Mouse (Mus musculus) MEL (cell line): ENCODE measurements around the gene Traf1. TPM values are rescaled to one million over a fixed set of nuclear protein-coding genes. Genes with fewer than 3 reads are reported as not detected.

ENCODE experiments used
- DNase-seq: peaks from one replicate; pipeline ENCODE4 v3.0.0; 2011; ENCODE audit warnings: low read depth, low spot score
- H3K27ac ChIP-seq: 2 replicates; pipeline ENCODE4 v1.5.1; 2012; ENCODE audit warnings: low read depth, mild to moderate bottlenecking, control low read depth, low read length, moderate library complexity; ENCODE audit not compliant: control insufficient read depth
- H3K27me3 ChIP-seq, 2 experiments: fragments of 150-350 bp in 1 of 2; sonication (generic) in 1 of 2; 2 replicates each; pipeline ENCODE4 v1.6.1; 2012; ENCODE audit warnings: low read length in 2 of 2, mild to moderate bottlenecking in 2 of 2, improper control_type of control experiment in 1 of 2, moderate library complexity in 1 of 2; ENCODE audit not compliant: insufficient read depth in 2 of 2, control insufficient read depth in 1 of 2
- H3K36me3 ChIP-seq, 2 experiments: 2 replicates each; pipeline ENCODE4 v1.6.1; 2012 to 2014; ENCODE audit warnings: low read length in 2 of 2, improper control_type of control experiment in 1 of 2, inconsistent platforms in 1 of 2, mild to moderate bottlenecking in 1 of 2; ENCODE audit not compliant: insufficient read depth in 2 of 2, control insufficient read depth in 1 of 2
- H3K4me1 ChIP-seq, 2 experiments: fragments of 150-350 bp in 1 of 2; sonication (generic) in 1 of 2; 2 replicates each; pipeline ENCODE4 v1.6.1; 2012; ENCODE audit warnings: low read length in 2 of 2, improper control_type of control experiment in 1 of 2, mild to moderate bottlenecking in 1 of 2; ENCODE audit not compliant: insufficient read depth in 2 of 2, control insufficient read depth in 1 of 2
- H3K4me3 ChIP-seq, 2 experiments: fragments of 150-350 bp in 1 of 2; sonication (generic) in 1 of 2; 2 replicates each; pipeline ENCODE4 v1.5.1; 2012; ENCODE audit warnings: low read depth in 2 of 2, low read length in 2 of 2, mild to moderate bottlenecking in 2 of 2, moderate library complexity in 2 of 2, control low read depth in 1 of 2, improper control_type of control experiment in 1 of 2; ENCODE audit not compliant: control insufficient read depth in 1 of 2, insufficient read depth in 1 of 2
- H3K79me2 ChIP-seq: 2 replicates; pipeline ENCODE4 v1.6.1; 2012; ENCODE audit warnings: mild to moderate bottlenecking, low read length, moderate library complexity; ENCODE audit not compliant: control insufficient read depth, poor library complexity, insufficient read depth
- H3K9ac ChIP-seq: 2 replicates; pipeline ENCODE4 v1.6.1; 2012; ENCODE audit warnings: low read depth, mild to moderate bottlenecking, control low read depth, low read length, moderate library complexity; ENCODE audit not compliant: control insufficient read depth, poor library complexity, severe bottlenecking
- H3K9me3 ChIP-seq: fragments of 150-350 bp; sonication (generic); replicated peaks from 2 replicates; pipeline ENCODE4 v1.6.1; 2012; ENCODE audit warnings: mild to moderate bottlenecking, low read length, improper control_type of control experiment, moderate library complexity; ENCODE audit not compliant: insufficient read depth
- E2F4 ChIP-seq: IDR thresholded peaks from 2 replicates; pipeline ENCODE4 v1.6.1; 2011; ENCODE audit warnings: low read depth, low read length, improper control_type of control experiment, borderline replicate concordance
- EP300 ChIP-seq, 2 experiments: IDR thresholded peaks; 2 replicates each; pipeline ENCODE4 v1.6.1; 2011; ENCODE audit warnings: improper control_type of control experiment in 2 of 2, low read length in 2 of 2, low read depth in 1 of 2, mild to moderate bottlenecking in 1 of 2
- ETS1 ChIP-seq: IDR thresholded peaks from 2 replicates; pipeline ENCODE4 v1.6.1; 2012; ENCODE audit warnings: low read depth, mild to moderate bottlenecking, inconsistent platforms, low read length, improper control_type of control experiment, moderate library complexity
- GABPA ChIP-seq: IDR thresholded peaks from 2 replicates; pipeline ENCODE4 v1.6.1; 2012; ENCODE audit warnings: low read depth, mild to moderate bottlenecking, inconsistent platforms, low read length, improper control_type of control experiment, moderate library complexity
- GATA1 ChIP-seq: IDR thresholded peaks from 2 replicates; pipeline ENCODE4 v1.6.1; 2011; ENCODE audit warnings: low read depth, low read length, improper control_type of control experiment
- JUND ChIP-seq: IDR thresholded peaks from 2 replicates; pipeline ENCODE4 v1.6.1; 2011; ENCODE audit warnings: low read depth, mild to moderate bottlenecking, improper control_type of control experiment, low read length
- MAX ChIP-seq: IDR thresholded peaks from 2 replicates; pipeline ENCODE4 v1.6.1; 2011; ENCODE audit warnings: low read length, improper control_type of control experiment
- MAZ ChIP-seq: IDR thresholded peaks from 2 replicates; pipeline ENCODE4 v1.6.1; 2012; ENCODE audit warnings: low read depth, mild to moderate bottlenecking, inconsistent platforms, low read length, improper control_type of control experiment
- MXI1 ChIP-seq: IDR thresholded peaks from 2 replicates; pipeline ENCODE4 v1.6.1; 2011; ENCODE audit warnings: mild to moderate bottlenecking, low read depth, low read length, improper control_type of control experiment
- NELFE ChIP-seq: IDR thresholded peaks from 2 replicates; pipeline ENCODE4 v1.6.1; 2011; ENCODE audit warnings: low read depth, low read length, improper control_type of control experiment
- NRF1 ChIP-seq: IDR thresholded peaks from 2 replicates; pipeline ENCODE4 v1.6.1; 2014; ENCODE audit warnings: low read depth, mild to moderate bottlenecking, inconsistent platforms, low read length, improper control_type of control experiment, moderate library complexity; ENCODE audit not compliant: poor library complexity, insufficient read depth, severe bottlenecking
- RAD21 ChIP-seq: IDR thresholded peaks from 2 replicates; pipeline ENCODE4 v1.6.1; 2011; ENCODE audit warnings: mild to moderate bottlenecking, low read depth, low read length, improper control_type of control experiment
- SIN3A ChIP-seq: IDR thresholded peaks from 2 replicates; pipeline ENCODE4 v1.6.1; 2012; ENCODE audit warnings: low read length, improper control_type of control experiment, inconsistent platforms
- TBP ChIP-seq: IDR thresholded peaks from 2 replicates; pipeline ENCODE4 v1.8.0; 2011; ENCODE audit warnings: low read depth, low read length, improper control_type of control experiment
- UBTF ChIP-seq: IDR thresholded peaks from 2 replicates; pipeline ENCODE4 v1.6.1; 2012; ENCODE audit warnings: low read depth, mild to moderate bottlenecking, inconsistent platforms, low read length, improper control_type of control experiment, moderate library complexity, borderline replicate concordance; ENCODE audit not compliant: insufficient read depth
- ZC3H11A ChIP-seq: IDR thresholded peaks from 2 replicates; pipeline ENCODE4 v1.6.1; 2012; ENCODE audit warnings: low read depth, mild to moderate bottlenecking, inconsistent platforms, low read length, improper control_type of control experiment
- ZMIZ1 ChIP-seq: IDR thresholded peaks from 2 replicates; pipeline ENCODE4 v1.6.1; 2012; ENCODE audit warnings: low read depth, mild to moderate bottlenecking, inconsistent platforms, low read length, improper control_type of control experiment, moderate library complexity
- ZNF384 ChIP-seq: IDR thresholded peaks from 2 replicates; pipeline ENCODE4 v1.6.1; 2012; ENCODE audit warnings: low read depth, mild to moderate bottlenecking, inconsistent platforms, low read length, improper control_type of control experiment
- polyA plus RNA-seq, 2 experiments: library from polyadenylated mRNA; stranded (reverse) in 1 of 2; unstranded in 1 of 2; fragments of >175 nt in 1 of 2; fragments of >200 nt in 1 of 2; gene quantifications; 2 replicates each; pipeline versions ENCODE4 v1.2.1 to v1.2.4; 2012; ENCODE audit warnings: low replicate concordance in 2 of 2, low read depth in 1 of 2; ENCODE audit not compliant: insufficient read length in 2 of 2, insufficient read depth in 1 of 2, missing spikeins in 1 of 2
- total RNA-seq: library from RNA; depleted of rRNA; stranded (reverse); fragments of 300-350 nt; gene quantifications from 2 replicates; pipeline ENCODE4 v1.2.3, GENCODE M21; 2012

Gene Traf1
- total and polyA plus RNA-seq, 3 experiments: 0.03 to 0.04 TPM; not detected in 1

DNA sequence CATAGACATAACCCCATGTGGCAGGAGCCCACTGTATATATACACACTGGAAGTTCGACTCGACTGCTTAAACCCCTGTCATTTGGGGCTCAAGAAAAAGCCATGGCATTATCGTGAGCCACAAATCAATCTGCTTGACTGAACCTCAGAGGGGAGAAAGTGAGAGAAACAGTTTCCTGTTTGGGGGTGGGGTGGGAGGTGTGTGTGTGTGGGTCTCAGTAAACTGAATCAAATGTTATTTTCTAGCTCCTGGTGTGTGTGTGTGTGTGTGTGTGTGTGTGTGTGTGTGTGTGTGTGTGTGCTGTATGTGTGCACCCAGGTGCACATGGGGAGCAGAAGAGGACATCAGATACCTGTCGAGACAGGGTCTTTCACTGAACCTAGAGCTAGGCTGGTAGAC lies 8.6 kb downstream of the Traf1 start:
- Histone ChIP-seq H3K36me3 (no peaks in the 10 kb centered on the region), H3K27me3 (no peaks in the 10 kb centered on the region; a peak in 1 of 4 replicates), H3K27ac (no peak overlapping the region), H3K79me2 (no peaks in the 10 kb centered on the region), H3K4me1 (peaks cover 0 to 10% of the 10 kb centered on the region in 2 experiments; a peak in 1 of 4 replicates), H3K9ac (no peak overlapping the region), H3K9me3 (no peaks in the 10 kb centered on the region), H3K4me3 (no peak overlapping the region)
- DNase-seq: peak; percentile 21
- TF ChIP-seq ZC3H11A: no peak
- no peak for TF ChIP-seq ETS1
- TF ChIP-seq RAD21: no peak
- TF ChIP-seq ZNF384: no peak
- TF ChIP-seq TBP: no peak
- TF ChIP-seq NRF1: no peak
- TF ChIP-seq EP300 (IDR thresholded peaks at IDR 0.05; ENCODE audit: low read depth in 1 of 2, low read length in 2 of 2): no peak
- TF ChIP-seq GABPA: no peak
- no peak for TF ChIP-seq JUND
- no peak for TF ChIP-seq UBTF
- TF ChIP-seq SIN3A: no peak
- TF ChIP-seq ZMIZ1: no peak

DNA sequence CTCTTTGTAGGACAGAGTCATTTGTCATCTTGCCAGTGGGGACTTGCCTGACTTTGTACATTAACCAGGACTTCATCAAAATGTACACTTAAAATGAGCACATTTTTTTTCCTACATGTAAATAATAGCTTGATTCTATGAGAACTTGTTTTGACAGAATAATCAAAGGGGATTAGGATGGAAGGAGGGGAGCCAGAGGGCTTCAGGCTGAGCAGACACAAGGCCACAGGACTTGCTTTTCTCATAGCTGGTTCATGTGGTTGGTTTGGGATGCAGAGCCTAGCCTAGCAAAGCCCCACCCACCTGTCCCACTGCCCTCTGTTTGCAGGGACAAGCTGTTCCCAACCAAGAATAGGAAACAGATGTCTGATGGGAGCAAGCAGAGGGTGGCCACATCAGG lies 10.1 kb downstream of the Traf1 start:
- Histone ChIP-seq H3K4me3 (no peak overlapping the region), H3K4me1 (peaks cover 0 to 8% of the 10 kb centered on the region in 2 experiments; a peak in 1 of 4 replicates), H3K27me3 (0 out of 4 replicates have a peak, but pooled peaks cover 0 to 1% of the 10 kb centered on the region in 2 experiments), H3K9me3 (no peaks in the 10 kb centered on the region), H3K27ac (no peak overlapping the region), H3K36me3 (no peaks in the 10 kb centered on the region), H3K79me2 (no peaks in the 10 kb centered on the region), H3K9ac (no peak overlapping the region)
- DNase-seq: no peak
- TF ChIP-seq MAX (no peak), NELFE (no peak), TBP (no peak), E2F4 (no peak), GATA1 (no peak), RAD21 (no peak), MXI1 (no peak), UBTF (no peak), MAZ (no peak)
